Mouse (Mus musculus) frontal cortex, postnatal 10 days (tissue): Measurements from ENCODE around the gene Nup107.

Experiments used
- DNase-seq, 2 experiments: peaks; one replicate each; pipeline ENCODE4 v3.0.0; 2022; ENCODE audit warnings: low spot score in 2 of 2, mixed read lengths in 1 of 2

Nup107 gene

DNA sequence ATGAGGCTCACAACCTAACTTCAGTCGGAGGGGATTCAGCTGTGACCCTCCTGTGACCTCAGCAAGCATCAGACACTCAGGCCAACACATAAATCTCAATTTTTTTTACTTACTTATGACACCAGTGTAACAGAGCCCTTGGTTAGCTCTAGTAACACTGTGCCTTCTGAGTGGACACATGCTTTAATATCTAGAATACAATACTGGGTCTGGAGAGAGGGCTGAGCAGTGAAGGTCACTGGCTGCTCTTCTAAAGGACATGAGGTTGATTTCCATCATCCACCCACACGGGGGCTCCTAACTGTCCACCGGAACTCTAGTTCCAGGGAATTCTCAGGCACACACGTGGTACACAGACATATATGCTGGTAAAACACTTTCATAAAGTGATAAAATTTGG lies 13.6 kb downstream of the Nup107 start:
- DNase-seq: no peak

DNA sequence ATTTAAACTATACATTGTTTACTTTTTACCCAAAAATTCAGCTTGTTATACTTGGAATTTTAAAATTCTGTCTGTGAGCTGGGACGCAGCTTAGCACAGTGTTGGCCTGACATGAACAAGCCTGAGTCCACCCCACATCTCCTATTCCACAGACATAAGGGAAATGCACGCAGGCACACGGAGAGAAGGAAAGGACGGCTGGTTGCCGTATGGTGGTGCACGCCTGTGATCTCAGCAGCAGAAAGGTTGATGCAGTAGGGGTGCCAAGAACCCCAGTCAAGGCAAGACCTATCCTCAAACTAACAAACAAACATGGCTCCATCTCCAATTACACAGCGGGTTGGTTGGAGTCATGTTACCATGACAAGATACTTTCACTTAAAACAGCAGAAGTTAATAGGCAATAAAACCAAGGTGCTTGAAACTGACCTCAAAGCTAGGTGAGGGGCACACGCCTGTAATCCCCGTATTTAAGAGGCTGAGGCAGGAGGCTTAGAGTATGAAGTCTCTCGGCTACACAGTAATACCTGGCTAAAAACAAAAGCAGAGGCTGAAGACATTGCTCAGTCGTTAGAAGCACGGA lies 14.1 kb downstream of the Nup107 start:
- no peak for DNase-seq

GRCm38 (mm10) chr10:117777501-117778327 lies 14.8 kb downstream of the Nup107 start:
- no peak for DNase-seq

DNA sequence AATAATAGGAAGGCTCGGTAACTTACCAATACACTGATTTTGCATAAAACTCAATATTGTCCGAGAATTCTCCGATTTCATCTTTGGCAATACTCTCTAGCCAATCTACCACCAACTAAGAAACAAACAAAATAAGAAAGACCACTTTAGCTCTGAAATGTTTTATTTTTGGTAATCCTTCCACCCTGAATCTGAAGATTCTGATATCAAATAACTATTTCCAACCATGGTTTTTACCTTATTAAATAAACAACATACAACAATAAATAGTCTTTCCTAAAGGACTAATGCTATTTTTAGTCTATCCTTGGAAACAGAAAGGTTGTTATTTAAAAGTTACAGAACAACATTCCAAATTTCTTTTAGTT lies 15.4 kb downstream of the Nup107 start:
- DNase-seq: no peak

- DNase-seq: no peak
Observed at GRCm38 (mm10) chr10:117776281-117777102, 16.0 kb downstream of the Nup107 start.

- no peak for DNase-seq
Observed at GRCm38 (mm10) chr10:117775401-117776144, 16.9 kb downstream of the Nup107 start.

GRCm38 (mm10) chr10:117774817-117775120 lies 17.7 kb downstream of the Nup107 start:
- no peak for DNase-seq

DNA sequence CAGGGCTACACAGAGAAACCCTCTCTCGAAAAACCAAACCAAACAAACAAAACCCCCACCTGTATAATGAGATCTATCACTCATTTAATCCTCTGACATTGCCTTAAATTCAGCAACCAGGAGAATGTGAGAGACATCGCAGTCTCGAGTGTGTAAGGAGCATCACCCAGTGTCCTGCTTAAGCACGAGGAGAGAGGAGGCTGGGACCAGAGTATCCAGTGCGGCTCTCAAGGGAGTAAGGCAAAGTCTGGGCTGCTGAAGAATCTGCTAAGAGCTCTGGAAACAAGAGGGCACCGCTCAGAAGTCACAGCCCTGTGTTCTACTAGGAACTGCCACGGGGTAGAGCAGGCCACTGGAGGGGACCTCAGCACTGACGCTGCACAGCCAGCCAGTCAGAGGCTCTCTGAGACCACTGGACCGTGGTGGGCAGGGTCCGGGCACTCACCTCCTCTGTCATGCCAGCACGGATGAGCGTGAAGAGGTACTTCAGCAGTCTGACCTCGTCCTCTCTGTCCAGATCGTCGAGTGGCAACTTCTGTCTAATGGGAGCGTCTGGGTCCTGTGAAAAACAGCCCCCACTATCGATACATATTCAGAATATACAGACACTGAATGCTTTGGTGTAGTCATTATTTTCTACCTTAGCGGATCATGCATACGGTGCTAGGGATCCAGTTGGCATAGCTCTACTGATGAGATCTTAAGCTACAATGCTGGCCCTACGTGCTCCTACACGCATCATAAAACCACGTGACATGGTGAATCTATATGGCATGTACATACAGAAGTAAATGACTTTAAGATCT lies 18.3 kb downstream of the Nup107 start:
- DNase-seq: no peak

- no peak for DNase-seq
Observed at GRCm38 (mm10) chr10:117773106-117773720, 19.3 kb downstream of the Nup107 start.

- no peak for DNase-seq
Observed at GRCm38 (mm10) chr10:117772364-117773105, 20.0 kb downstream of the Nup107 start.

DNA sequence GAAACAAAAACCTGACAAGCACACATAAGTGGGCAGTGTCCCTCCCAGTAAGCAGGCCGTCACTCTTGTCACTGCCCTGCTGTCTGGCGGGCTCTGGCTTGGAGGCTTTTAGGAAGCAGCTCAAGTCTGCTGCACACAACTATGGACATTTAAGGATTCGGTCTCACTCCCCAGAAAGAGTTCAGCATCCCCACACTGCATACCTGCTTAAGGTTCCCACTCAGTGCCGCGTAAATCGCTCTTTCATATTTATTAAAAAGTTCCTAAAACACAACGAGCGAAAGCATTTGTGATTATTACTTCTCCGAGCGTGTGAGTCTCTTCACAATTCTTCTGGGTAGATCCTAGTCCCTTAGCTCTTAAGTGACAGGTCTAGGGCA lies 21.4 kb downstream of the Nup107 start:
- no peak for DNase-seq

DNA sequence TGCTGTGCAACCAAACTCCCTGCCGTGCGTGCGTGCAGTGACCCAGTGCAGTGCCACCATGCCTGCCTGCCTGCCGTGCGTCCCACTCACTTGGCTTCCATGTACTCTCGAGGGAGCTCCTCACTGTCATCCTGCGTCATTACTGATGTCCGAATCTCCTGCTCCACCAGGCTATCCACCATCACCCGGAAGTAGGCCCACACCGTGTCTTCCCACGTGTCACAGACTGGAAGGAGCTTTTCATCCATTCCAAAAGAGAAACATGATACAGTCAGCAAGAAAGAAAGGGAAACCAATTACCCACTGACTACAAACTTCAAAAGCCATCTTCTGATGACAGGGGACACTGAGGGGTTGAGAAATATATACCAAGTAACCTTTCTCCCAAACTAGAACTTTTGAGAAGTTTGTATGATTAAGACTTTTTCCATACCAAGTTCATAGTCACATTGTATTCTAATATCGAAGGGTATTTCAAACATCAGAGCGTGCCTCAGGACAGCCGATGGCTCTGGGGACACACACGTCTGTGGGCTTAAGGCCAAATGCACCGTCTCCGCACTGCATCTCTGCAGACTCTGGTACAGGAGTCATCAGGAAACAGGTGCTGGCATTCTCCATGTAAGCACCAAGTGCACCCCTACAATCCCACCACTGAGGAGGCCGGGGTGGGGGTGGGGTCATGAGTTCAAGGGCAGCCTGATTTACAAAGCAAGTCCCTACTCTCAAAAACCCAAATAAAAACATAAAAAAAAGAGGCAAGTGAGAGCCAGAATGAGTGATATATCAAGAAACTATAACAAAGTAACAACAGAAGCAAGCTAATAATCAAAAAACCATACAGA lies 22.0 kb downstream of the Nup107 start:
- DNase-seq: no peak

DNA sequence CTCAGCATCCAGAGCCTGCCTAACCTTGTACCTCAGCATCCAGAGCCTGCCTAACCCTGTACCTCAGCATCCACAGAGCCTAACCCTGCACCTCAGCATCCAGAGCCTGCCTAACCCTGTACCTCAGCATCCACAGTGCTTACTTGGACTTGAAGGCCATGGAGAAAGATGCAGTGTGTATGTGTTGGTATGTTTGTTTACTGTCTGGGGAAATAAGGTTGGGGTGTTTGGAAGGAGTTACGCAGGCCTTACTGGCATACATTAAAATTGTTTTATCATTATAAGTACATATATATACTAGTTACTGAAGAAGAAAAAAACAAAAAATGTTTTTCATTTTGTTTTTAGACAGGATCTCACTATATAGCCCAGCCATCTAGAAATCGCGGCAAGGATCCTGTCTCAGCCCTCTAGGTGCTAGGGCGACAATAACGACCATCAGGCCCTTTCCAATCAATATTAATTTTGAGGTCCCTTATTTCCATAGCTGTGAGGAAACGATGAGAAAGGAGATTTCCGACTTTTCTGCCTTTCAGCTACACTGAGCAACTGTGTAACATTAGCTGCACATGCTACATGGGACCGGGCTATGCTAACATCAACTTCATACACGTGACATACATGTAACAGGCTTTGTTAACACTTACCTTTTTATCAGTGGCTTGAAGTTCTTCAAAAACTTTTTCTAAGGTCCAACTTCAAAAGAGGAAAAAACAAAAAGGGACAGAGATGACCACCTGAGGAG lies 22.8 kb downstream of the Nup107 start:
- DNase-seq: no peak

DNA sequence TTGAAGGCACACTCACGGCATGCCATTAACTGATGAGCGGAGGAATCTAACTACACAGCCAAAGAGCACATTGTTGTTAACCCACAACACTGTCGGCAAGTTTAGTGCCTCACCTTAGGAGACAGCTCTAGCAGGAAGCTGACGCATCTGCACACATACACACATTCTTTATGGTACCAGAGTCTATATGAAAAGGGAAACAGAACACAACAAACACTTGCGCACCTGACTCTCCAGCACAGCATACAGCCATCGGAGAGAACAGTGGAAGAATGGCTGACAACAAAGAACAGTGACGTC lies 24.4 kb downstream of the Nup107 start:
- no peak for DNase-seq

- no peak for DNase-seq
Observed at GRCm38 (mm10) chr10:117767286-117768140, 25.0 kb downstream of the Nup107 start.

GRCm38 (mm10) chr10:117766896-117767160 lies 25.7 kb downstream of the Nup107 start:
- no peak for DNase-seq

GRCm38 (mm10) chr10:117766111-117766895 lies 26.2 kb downstream of the Nup107 start:
- DNase-seq: no peak
